Mouse (Mus musculus) kidney, postnatal 4 days (tissue): ENCODE measurements at regions not wholly inside any gene's neighbourhood (a gene's known extent, or its start where the extent isn't known, plus 50 kb on each side); places are given as distances from the start of the nearest gene placed in this dataset.

Experiments
- DNase-seq, 2 experiments: peaks; one replicate each; pipeline ENCODE4 v3.0.0; 2021; ENCODE audit warnings: mixed read lengths in 2 of 2

- no peak for DNase-seq
Observed at GRCm38 (mm10) chr15:32095554-32095953, 81.5 kb upstream of the Tas2r119 start.

- DNase-seq: no peak
Observed at GRCm38 (mm10) chr15:32110659-32111058, 66.4 kb upstream of the Tas2r119 start.
